Comparison of ENCODE assay signal across 1 mouse cellular context in the genomic region with DNA sequence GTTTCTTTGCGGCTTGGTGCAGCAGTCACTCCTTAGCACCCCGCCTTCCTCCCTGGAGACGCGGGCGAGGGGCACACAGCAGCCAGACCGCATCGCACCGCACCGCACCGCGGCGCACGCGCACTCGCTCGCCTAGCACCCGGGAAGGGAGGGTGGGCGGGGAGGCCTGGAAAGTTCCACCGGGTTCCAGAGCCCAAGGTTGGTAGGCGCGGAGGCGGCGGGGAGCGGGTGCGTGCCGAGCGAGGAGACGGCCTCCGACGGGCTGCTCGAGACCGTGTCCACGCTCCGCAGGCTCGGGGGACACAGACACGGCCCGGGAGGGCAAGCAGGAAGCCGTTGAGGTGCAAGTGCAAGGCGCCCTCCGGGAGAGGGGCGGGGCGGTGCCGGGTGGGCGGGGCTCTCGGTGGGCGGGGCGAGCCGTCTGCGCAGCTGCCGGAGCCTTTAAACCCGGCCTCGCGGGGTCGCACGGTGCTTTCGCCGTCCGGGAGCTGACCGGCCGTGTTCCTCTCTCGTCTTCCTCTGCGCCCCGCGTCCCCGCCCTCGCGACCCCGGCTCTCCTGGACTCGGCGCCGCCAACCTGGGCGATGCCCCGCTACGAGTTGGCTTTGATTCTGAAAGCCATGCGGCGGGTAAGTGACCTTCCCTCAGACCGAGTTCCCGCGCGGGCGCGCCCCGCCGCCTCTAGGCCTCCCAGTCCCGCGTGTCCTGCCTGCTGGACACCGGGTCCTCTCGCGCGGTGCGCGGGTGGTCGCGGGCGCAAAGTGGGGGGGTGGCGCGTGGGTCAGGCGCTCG.
A peak's percentile ranks its signal among the peaks of the same experiment; 100 is the strongest.
TF ChIP-seq lines count a peak whose summit lies in the region.

A gene (plus strand): TSS at position 419 of the 792 bp plus-strand sequence.
A gene (plus strand): TSS at position 465 of the 792 bp plus-strand sequence.
A gene (plus strand): TSS at position 471 of the 792 bp plus-strand sequence.

TF ChIP-seq in MEL, 35 proteins besides CTCF, POLR2A, EP300 and RAD21 (continued from another document):
- TF ChIP-seq TAL1 (IDR thresholded peaks at IDR 0.05; ENCODE audit: low read length) = no peak
- no peak for TF ChIP-seq ZC3H11A (IDR thresholded peaks at IDR 0.05; ENCODE audit: low read depth, low read length)
- no peak for TF ChIP-seq USF1 (IDR thresholded peaks at IDR 0.05; ENCODE audit: low read depth, low read length)
- TF ChIP-seq POLR2AphosphoS5 (IDR thresholded peaks at IDR 0.05; ENCODE audit: borderline replicate concordance, low read depth, low read length) = no peak
- TF ChIP-seq POLR2AphosphoS2 (IDR thresholded peaks at IDR 0.05; ENCODE audit: low read length) = peak; percentile 75; the same call in 1 of the 2 replicates
- TF ChIP-seq E2F4 (IDR thresholded peaks at IDR 0.05; ENCODE audit: borderline replicate concordance, low read depth, low read length) = no peak
- no peak for TF ChIP-seq CHD2 (IDR thresholded peaks at IDR 0.05; ENCODE audit: low read length)
- TF ChIP-seq RCOR1 (IDR thresholded peaks at IDR 0.05; ENCODE audit: low read depth, low read length) = no peak
- TF ChIP-seq JUND (IDR thresholded peaks at IDR 0.05; ENCODE audit: low read depth, low read length) = no peak
- TF ChIP-seq ELF1 (IDR thresholded peaks at IDR 0.05; ENCODE audit: low read depth, low read length) = peak; percentile 33; the same call in 1 of the 2 replicates
- peak; percentile 53 for TF ChIP-seq HCFC1 (IDR thresholded peaks at IDR 0.05; ENCODE audit: low read depth, low read length)
- TF ChIP-seq MYC (IDR thresholded peaks at IDR 0.05; ENCODE audit: low read depth, low read length) = no peak
- peak; percentile 66 for TF ChIP-seq NRF1 (IDR thresholded peaks at IDR 0.05; ENCODE audit: insufficient read depth, low read depth, low read length, poor library complexity, severe bottlenecking)
- peak; percentile 58 for TF ChIP-seq SIN3A (IDR thresholded peaks at IDR 0.05; ENCODE audit: low read length)
- TF ChIP-seq TCF12 (IDR thresholded peaks at IDR 0.05; ENCODE audit: low read depth, low read length) = peak; percentile 57
- peak; percentile 18; the same call in 1 of the 2 replicates for TF ChIP-seq MAX (IDR thresholded peaks at IDR 0.05; ENCODE audit: low read length)
- no peak for TF ChIP-seq GATA1 (IDR thresholded peaks at IDR 0.05; ENCODE audit: low read depth, low read length)
- TF ChIP-seq MEF2A (IDR thresholded peaks at IDR 0.05; ENCODE audit: extremely low read depth, insufficient replicate concordance, low read depth, low read length, poor library complexity, severe bottlenecking) = no peak
- TF ChIP-seq BHLHE40 (IDR thresholded peaks at IDR 0.05; ENCODE audit: borderline replicate concordance, low read depth, low read length) = no peak
- TF ChIP-seq CHD1 (IDR thresholded peaks at IDR 0.05; ENCODE audit: low read depth, low read length) = no peak
- TF ChIP-seq USF2 (IDR thresholded peaks at IDR 0.05; ENCODE audit: borderline replicate concordance in 1 of 2, insufficient read depth in 1 of 2, low read depth in 1 of 2, low read length in 2 of 2) = no peak
- TF ChIP-seq ETS1 (IDR thresholded peaks at IDR 0.05; ENCODE audit: low read depth, low read length) = no peak
- TF ChIP-seq TBP (IDR thresholded peaks at IDR 0.05; ENCODE audit: low read depth, low read length) = peak; percentile 88
- TF ChIP-seq MAFK (IDR thresholded peaks at IDR 0.05; ENCODE audit: borderline replicate concordance, low read depth, low read length) = no peak
- no peak for TF ChIP-seq UBTF (IDR thresholded peaks at IDR 0.05; ENCODE audit: borderline replicate concordance, insufficient read depth, low read depth, low read length)
- no peak for TF ChIP-seq KAT2A (conservative IDR thresholded peaks at IDR 0.05; ENCODE audit: low read depth, low read length)
